ENCODE assay signal across 8 mouse cellular contexts in the genomic region with DNA sequence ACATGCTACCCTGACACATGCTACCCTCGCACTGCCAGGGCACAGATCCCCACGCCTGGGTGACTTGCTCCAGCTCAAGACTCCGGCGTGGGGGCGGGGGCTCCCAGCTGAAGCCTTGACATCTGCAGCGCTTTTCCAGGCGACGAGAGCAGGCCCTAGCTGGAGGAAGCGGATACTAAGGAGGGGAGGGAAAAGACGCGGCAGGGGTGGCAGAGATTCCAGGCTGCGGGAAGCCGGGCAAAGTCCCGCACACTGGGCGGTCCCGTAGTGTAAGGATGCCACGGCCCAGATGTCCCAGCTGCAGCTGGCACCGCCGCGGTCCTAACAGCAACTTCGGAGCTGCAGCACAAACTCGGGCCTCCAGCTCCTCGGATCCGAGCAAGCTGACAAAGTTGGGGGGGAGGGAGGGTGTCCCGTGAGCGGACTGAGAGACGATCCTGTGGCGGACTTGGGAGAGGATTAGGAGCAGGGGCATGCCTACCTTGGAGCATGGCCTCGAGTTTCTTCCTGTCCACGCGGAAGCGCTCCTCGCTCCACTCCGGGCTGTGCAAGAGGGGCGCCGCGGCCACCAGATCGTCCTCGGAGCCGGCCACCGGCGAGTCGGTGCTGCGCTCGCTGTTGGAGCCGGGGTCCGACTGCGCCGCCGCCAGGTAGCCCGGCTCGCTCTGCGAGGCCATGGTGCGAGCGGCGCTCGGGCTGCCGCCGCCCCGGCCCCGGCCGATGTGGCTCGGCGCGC. TPM values are rescaled to one million over a fixed set of nuclear protein-coding genes. Genes with fewer than 3 reads are reported as not detected.
DNase-seq lines count a peak whose midpoint lies in the region.

No protein-coding gene starts in this region.

- H3K36me3 ChIP-seq in hindbrain, embryonic 10.5 days = no peaks in the 10 kb centered on the region

- H3K27ac ChIP-seq in hindbrain, embryonic 10.5 days = peak overlapping the region; percentile 88

- WGBS in hindbrain, embryonic 10.5 days = under 1% methylated on average over 65 of the region's 65 CpGs

- H3K27me3 ChIP-seq in hindbrain, embryonic 10.5 days (ENCODE audit: insufficient read depth, poor library complexity, severe bottlenecking) = peaks cover 28% of the 10 kb centered on the region

- peak overlapping the region; percentile 75 for H3K4me3 ChIP-seq in hindbrain, embryonic 10.5 days

- peaks cover 4% of the 10 kb centered on the region; the same call in 1 of the 2 replicates for H3K9me3 ChIP-seq in hindbrain, embryonic 10.5 days

- peaks cover 10% of the 10 kb centered on the region for H3K4me1 ChIP-seq in hindbrain, embryonic 10.5 days (replicated peaks)

- peak; percentile 70 for DNase-seq in NIH3T3 (ENCODE audit: low read depth)
- DNase-seq in brain, adult 2 months (ENCODE audit: low read depth, low spot score) = peak; percentile 61
- DNase-seq in frontal cortex, postnatal 10 days (ENCODE audit: low spot score in 2 of 2) = peak; percentile 15 to 27
- DNase-seq in hindbrain, embryonic 10.5 days (ENCODE audit: low spot score) = peak; percentile 68
- peak; percentile 16 to 22 for DNase-seq in layer of hippocampus, postnatal 36 days
- DNase-seq in lung, postnatal 4 days = peak; percentile 54 to 77
- peak; percentile 63 for DNase-seq in skeletal muscle tissue, adult 2 months (ENCODE audit: low read depth, low spot score)
- no peak for DNase-seq in thymus, postnatal 10 days (ENCODE audit: low spot score in 2 of 2)

RNA-seq across cellular contexts. Expression of a gene that starts 0.4 kb away (rescaled TPM):
- 5.4 and 5.5 TPM in 2 replicates for polyA plus RNA-seq in hindbrain, embryonic 10.5 days (2016; fragmentation: Nextera tagmentation; extraction: Ambion mirVana)
- total RNA-seq in layer of hippocampus, postnatal 36 days (2021) = 1 to 10 TPM; 3.2 to 4.2 TPM

Comparison
In these comparisons a context has a peak if more than half of its experiments do, and no peak if none do; other contexts are left out.
1. DNase-seq: peak in NIH3T3 (single experiment), brain, adult 2 months (single experiment), frontal cortex, postnatal 10 days (2 of 2), hindbrain, embryonic 10.5 days (single experiment), layer of hippocampus, postnatal 36 days (2 of 2), lung, postnatal 4 days (2 of 2) and skeletal muscle tissue, adult 2 months (single experiment); none in thymus, postnatal 10 days (0 of 2).